11 mouse cellular contexts compared by ENCODE assay signal in genomic region chr2:66158140-66158915, GRCm38 (mm10). TPM values are rescaled to one million over a fixed set of nuclear protein-coding genes. Genes with fewer than 3 reads are reported as not detected.
DNase-seq lines count a peak whose midpoint lies in the region; ATAC-seq lines count a peak whose summit lies in the region.
"Had no signal": no experiment of that assay in that cellular context is flagged by ENCODE, and none has a peak within 500 bp of the region (broad histone marks: within the 10 kb centered on the region; RNA-seq: fewer than 3 reads in every experiment).

No protein-coding gene starts in this region.

- intact Hi-C loops in heart, postnatal 36 days (cut with DNase I), result no loop called here

- DNase-seq in heart, adult 11 months, result peak; percentile 70
- no peak for DNase-seq in heart, postnatal 36 days
- peak; percentile 11 to 44 for DNase-seq in lung, postnatal 4 days
- no peak for DNase-seq in lung, postnatal 14 days
- peak; percentile 58 for DNase-seq in cerebellum, adult 9-10 months
- no peak for DNase-seq in thymus, postnatal 10 days (ENCODE audit: low spot score in 2 of 2)
- no peak for DNase-seq in right cerebral cortex, postnatal 4 days
- DNase-seq: kidney, adult 2 months; right cerebral cortex, postnatal 14 days had no signal

- peak; percentile 54; the same call in 1 of the 2 replicates for ATAC-seq in megakaryocyte progenitor cell, adult 5-6 weeks (replicated peaks; ENCODE audit: poor library complexity)
- ATAC-seq: activated CD4-positive, CD25-positive, alpha-beta regulatory T cell, adult 4 months had no signal

RNA-seq across cellular contexts. Expression of gene Galnt3, which starts 33.5 kb away (rescaled TPM):
- not detected for total RNA-seq in heart, postnatal 36 days (2021)
- 9.3 and 11.7 TPM in 2 replicates for total RNA-seq in megakaryocyte progenitor cell, adult 5-6 weeks (2015)
- total RNA-seq in megakaryocyte progenitor cell, adult 5-6 weeks (2017), result 8.0 and 12.4 TPM in 2 replicates

Comparison
In these comparisons a context has a peak if more than half of its experiments do, and no peak if none do; other contexts are left out.
1. DNase-seq: peak in heart, adult 11 months (single experiment), lung, postnatal 4 days (2 of 2) and cerebellum, adult 9-10 months (single experiment); none in heart, postnatal 36 days (0 of 2), lung, postnatal 14 days (single experiment), thymus, postnatal 10 days (0 of 2) and right cerebral cortex, postnatal 4 days (single experiment).
2. RNA of gene Galnt3, which starts 33.5 kb away (total RNA-seq): 8.0 to 12.4 TPM in megakaryocyte progenitor cell, adult 5-6 weeks; not detected in heart, postnatal 36 days; every median in the first group is over 4 times any median in the second.